Mouse (Mus musculus) heart, postnatal 10 days (tissue): ENCODE data around the gene Canx. TPM values are rescaled to one million over a fixed set of nuclear protein-coding genes. Genes with fewer than 3 reads are reported as not detected.
"Not testable (repeated sequence)": the region's sequence is repeated elsewhere in the genome, so short reads cannot be mapped to it uniquely, and the experiment has no call there.

Experiments
- DNase-seq, 2 experiments: peaks; one replicate each; pipeline ENCODE4 v3.0.0; 2021
- intact Hi-C: fragments of 180-260 bp; cut with DNase I; formaldehyde crosslinking; loops from one replicate; pipeline ENCODE4 v1.15.1; 2025
- total RNA-seq, 2 experiments: library from RNA; stranded (reverse); gene quantifications; 2 replicates each; pipeline ENCODE4 v1.2.3; 2021

Canx gene
- 100 to 1,000 TPM; 270 to 302 TPM for total RNA-seq

- peak; percentile 99 for DNase-seq
- intact Hi-C loops: no loop called here
These were observed at the start of gene Canx for GRCm38 (mm10) chr11:50325496-50326301. Gene Canx (minus strand): TSS chr11:50325673.

DNA sequence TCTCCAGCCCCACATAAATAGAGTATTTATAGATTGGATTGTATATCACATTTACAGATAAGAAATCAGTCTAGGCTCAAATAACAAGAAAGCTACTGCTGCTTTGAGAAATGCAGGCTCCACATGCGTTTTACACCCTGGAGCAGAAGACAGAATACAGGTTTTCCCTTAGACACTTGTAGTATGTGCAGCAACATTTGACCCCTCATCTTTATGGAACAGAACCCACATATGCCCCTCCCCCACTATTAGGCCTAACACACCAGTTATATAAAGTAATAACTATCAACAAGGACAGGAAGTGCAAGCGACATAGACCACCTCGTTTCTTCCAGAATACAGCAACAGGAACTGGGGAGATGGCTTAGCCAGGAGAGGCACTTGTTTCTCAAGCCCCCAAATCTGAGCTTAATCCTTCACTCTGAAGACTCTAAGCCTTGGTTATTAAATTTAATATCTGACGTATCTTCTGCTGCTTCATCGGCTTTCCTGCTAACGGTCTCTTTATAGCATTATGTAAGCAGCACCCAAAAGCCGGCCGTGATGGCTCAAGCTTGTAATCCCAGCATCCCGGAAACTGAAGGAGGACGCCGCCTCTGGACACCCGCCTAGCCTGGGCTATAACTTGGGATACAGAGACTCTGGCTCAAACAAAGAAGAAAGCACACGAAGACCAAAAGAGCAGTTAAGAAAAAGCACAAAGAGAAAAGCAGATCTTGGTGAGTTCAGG, 49.0 kb upstream of the Canx start:
- intact Hi-C loops: loop anchor here (5.0 kb wide), 2 partner anchors 58 to 82 kb away; partner anchors contain the start of genes Maml1 and Rufy1
- no peak for DNase-seq

DNA sequence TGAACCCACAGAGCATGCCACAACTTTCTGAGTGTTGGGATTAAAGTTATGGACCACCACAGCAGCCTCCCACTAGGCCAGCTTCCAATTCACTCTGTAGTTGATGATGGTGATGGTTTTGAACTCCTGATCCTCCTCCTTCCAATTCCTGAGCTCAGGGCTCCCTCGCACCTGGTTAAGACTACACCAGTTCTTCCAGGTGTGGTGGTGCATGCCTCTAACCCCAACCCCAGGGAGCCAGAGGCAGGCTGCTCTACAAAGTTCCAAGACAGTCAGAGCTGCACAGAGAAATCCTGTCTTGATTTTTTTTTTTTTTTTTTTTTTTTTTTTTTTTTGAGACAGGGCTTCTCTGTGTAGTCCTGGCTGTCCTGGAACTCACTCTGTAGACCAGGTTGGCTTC, 48.1 kb upstream of the Canx start:
- intact Hi-C loops: no loop called here
- DNase-seq: no peak

- intact Hi-C loops: no loop called here
- no peak for DNase-seq
These were observed 47.6 kb upstream of the Canx start for GRCm38 (mm10) chr11:50373086-50373485.

DNA sequence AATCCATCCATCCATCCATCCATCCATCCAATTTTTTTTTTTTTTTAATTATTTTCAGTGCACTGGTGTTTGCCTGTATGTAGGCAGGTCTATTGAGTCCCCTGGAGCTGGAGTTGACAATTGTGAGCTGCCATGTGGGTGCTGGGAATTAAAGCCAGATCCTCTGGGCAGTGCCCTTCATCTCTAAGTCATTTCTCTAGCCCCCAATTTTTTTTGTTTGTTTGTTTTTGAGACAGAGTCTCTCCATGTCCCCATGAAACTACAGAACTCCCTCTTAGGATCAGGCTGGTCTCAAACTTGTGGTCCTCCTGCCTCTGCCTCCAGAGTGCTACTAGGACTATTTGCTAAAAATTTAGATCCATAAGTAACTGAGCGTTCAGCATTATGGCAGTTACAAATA, 46.4 kb upstream of the Canx start:
- no peak for DNase-seq
- intact Hi-C loops: no loop called here

- intact Hi-C loops: no loop called here
- peak; percentile 64 to 75 for DNase-seq
These were observed 45.9 kb upstream of the Canx start for GRCm38 (mm10) chr11:50371399-50371841.

DNA sequence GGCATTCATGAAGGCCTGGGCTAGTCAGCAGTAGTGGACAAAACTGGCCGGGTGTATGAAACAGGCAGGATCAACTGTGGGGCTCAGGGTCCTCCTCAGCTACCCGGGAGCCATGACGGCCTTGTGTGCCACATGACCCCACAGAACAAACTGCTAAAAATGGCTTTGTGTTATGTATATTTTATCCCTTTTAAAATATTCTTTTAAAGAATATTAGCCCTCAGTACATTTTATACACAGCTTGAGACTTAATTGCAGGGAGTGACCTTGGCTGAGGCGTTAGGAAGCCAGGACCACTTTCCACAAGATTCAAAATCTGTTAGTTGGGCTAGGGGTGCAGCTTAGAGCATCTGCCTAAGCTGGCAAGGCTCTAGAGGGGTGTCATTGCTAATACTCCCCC, 45.5 kb upstream of the Canx start:
- DNase-seq: no peak
- intact Hi-C loops: no loop called here

DNA sequence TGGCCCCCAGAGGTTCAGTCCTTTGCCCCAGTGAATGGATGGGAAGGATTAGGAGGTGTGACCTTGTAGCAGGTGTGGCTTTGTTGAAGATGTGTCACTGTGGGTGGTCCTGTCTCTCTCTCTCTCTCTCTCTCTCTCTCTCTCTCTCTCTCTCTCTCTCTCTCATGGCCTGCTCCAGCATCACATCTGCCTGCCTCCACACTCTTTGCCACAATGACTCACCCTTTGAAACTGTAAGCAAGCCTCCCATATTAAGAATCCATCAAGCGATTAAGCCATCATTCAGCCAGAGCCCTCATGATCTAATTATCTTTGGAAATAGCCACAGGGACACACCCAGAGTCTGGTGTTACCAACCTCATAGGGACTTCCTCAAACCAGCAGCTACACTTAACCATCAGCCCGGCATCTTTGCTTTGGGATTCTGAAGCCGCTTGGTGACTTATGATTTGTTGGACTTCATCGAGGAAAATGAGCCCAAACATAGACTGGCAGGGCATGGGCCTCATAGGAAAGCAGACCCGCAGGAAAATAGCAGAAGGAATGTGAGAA, 44.0 kb upstream of the Canx start:
- DNase-seq: no peak
- intact Hi-C loops: loop anchor here (10.0 kb wide), 1 partner anchor 385 kb away; no protein-coding TSS in a partner anchor

DNA sequence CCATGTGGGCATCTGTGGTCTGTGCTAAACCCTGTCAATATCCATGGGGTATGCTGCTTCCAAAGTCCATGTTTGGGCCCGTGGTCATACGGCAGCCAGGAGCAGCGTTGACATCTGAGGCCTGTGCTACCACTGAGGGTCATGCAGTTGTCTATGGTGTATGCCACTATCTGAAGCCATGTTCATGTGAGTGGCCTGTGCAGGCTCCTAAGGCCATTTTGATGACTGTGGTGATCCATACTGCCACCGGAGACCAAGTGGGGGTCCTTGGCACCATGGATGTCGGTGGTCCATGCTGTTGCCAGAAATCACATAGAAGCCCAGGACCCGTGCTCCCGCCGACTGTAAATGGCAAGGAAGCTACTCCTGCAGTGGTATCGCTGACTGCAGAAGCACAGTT, 42.1 kb upstream of the Canx start:
- intact Hi-C loops: loop anchor here (10.0 kb wide), 1 partner anchor 383 kb away; no protein-coding TSS in a partner anchor
- no peak for DNase-seq

- intact Hi-C loops: loop anchor here (10.0 kb wide), 1 partner anchor 381 kb away; no protein-coding TSS in a partner anchor
- DNase-seq: no peak
These were observed 39.8 kb upstream of the Canx start for GRCm38 (mm10) chr11:50365322-50365721.

GRCm38 (mm10) chr11:50364548-50364947, 39.1 kb upstream of the Canx start:
- peak; percentile 83 to 88 for DNase-seq
- intact Hi-C loops: loop anchor here (5.0 to 10.0 kb wide), 4 partner anchors 42 to 380 kb away; no protein-coding TSS in a partner anchor

GRCm38 (mm10) chr11:50361282-50361681, 35.8 kb upstream of the Canx start:
- DNase-seq: not testable (repeated sequence)
- intact Hi-C loops: loop anchor here (5.0 to 10.0 kb wide), 4 partner anchors 39 to 376 kb away; no protein-coding TSS in a partner anchor

- intact Hi-C loops: no loop called here
- peak; percentile 31 to 47 for DNase-seq
These were observed 33.7 kb upstream of the Canx start for GRCm38 (mm10) chr11:50358950-50359861.

DNA sequence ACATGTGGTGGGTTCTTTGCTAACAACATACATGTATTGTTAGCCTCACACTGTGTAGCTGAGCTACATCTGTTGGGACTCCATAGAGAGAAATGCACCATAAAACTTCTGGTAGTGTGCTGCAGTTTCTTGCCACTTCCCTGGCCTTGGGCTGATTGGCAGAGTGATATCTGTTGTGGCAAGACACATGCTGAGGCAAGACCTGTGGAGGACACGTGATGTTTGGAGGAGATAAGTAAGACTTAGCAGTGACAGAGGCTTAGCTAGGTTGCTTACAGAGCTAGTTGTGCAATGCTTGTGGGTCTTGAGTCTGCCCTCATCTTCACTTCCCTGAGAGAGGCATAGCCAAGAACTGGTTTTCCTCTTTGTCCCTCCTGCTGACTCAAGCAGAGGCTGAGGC, 29.9 kb upstream of the Canx start:
- intact Hi-C loops: no loop called here
- no peak for DNase-seq

GRCm38 (mm10) chr11:50354851-50355250, 29.4 kb upstream of the Canx start:
- intact Hi-C loops: no loop called here
- no peak for DNase-seq

- intact Hi-C loops: no loop called here
- DNase-seq: no peak
These were observed 28.7 kb upstream of the Canx start, which contains the start of gene Cby3 for GRCm38 (mm10) chr11:50354162-50354561. Gene Cby3 (plus strand): TSS chr11:50354462.

DNA sequence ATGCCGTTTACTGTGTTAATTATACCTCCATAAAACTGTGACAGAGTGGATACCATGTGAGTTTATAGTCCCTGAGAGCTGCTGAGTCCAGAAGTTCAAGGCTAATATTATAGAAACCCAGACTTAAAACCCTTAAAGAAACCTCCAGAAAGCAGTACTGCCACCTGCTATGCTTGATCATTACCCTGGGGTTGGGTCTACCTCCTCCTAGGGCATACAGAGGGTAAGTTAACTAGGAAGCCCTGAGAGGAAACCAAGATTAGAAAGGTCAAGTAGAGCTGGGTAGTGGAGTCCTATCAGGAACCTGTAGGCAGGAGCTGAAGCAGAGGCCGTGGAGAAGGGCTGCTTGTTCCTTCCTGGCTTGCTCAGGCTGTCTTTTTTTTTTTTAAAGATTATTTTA, 26.7 kb upstream of the Canx start:
- intact Hi-C loops: no loop called here
- no peak for DNase-seq

DNA sequence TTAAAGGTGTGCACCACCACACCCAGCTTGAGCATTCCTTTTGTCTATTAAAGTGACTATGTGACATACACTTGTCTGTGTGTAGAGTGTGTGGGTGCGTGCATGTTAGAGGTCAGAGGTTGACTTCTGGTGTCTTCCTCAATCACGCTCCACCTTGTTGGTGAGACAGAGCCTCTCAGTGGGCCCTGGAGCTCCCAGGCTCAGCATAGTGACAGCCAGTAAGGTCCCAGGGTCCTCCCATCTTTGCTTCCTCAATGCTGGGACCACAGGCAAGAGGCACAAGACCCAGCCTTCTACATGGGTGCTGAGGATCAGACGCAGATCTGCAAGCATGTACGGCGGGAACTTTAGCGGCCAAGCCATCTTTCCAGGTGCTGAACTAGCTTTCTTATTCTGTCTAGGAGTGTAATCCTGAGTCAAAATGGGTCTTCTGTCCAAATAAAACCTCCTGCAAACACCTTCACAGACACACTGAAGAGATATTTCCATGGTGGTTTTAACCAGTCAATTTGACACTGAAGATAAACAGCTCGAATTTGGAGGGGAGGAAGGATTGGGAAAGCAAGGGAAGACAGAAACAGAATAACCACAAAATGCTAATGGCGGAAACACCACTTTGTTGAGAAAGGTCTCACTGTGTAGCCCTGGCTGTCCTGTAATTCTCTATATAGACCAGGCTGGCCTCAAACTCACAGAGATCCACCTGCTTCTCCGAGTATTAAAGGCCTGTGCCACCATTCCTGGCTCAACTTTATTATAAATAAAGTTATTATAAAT, 21.0 kb upstream of the Canx start:
- no peak for DNase-seq
- intact Hi-C loops: no loop called here

GRCm38 (mm10) chr11:50345486-50345885, 20.0 kb upstream of the Canx start:
- intact Hi-C loops: no loop called here
- DNase-seq: no peak
